Mouse (Mus musculus) liver, embryonic 15.5 days (tissue): ENCODE measurements around the gene Fsd1. TPM values are rescaled to one million over a fixed set of nuclear protein-coding genes. Genes with fewer than 3 reads are reported as not detected.

Source experiments
- ATAC-seq: fragments of 200-750 bp; cut with Nextera tagmentation; 2 replicates; pipeline ENCODE4 v1.8.0; 2017; ENCODE audit warnings: moderate number of reproducible peaks, mild to moderate bottlenecking, moderate library complexity; ENCODE audit not compliant: insufficient read depth
- H3K27ac ChIP-seq: fragments of 300-500 bp; sonication (generic); replicated peaks from 2 replicates; pipeline ENCODE4 v1.5.1; 2015; ENCODE audit warnings: mild to moderate bottlenecking, inconsistent platforms
- H3K27me3 ChIP-seq: fragments of 300-500 bp; sonication (generic); 2 replicates; pipeline ENCODE4 v1.6.1; 2015; ENCODE audit warnings: mild to moderate bottlenecking, inconsistent platforms
- H3K36me3 ChIP-seq: fragments of 300-500 bp; sonication (generic); replicated peaks from 2 replicates; pipeline ENCODE4 v1.6.1; 2015; ENCODE audit warnings: moderate library complexity, mild to moderate bottlenecking, inconsistent platforms
- H3K4me1 ChIP-seq: fragments of 300-500 bp; sonication (generic); replicated peaks from 2 replicates; pipeline ENCODE4 v1.6.1; 2015; ENCODE audit warnings: inconsistent platforms
- H3K4me2 ChIP-seq: fragments of 300-500 bp; sonication (generic); 2 replicates; pipeline ENCODE4 v1.6.1; 2015; ENCODE audit warnings: moderate library complexity, mild to moderate bottlenecking, inconsistent platforms
- H3K4me3 ChIP-seq: fragments of 300-500 bp; sonication (generic); replicated peaks from 2 replicates; pipeline ENCODE4 v1.5.1; 2015; ENCODE audit warnings: mild to moderate bottlenecking, inconsistent platforms
- H3K9ac ChIP-seq: fragments of 300-500 bp; sonication (generic); 2 replicates; pipeline ENCODE4 v1.6.1; 2015; ENCODE audit warnings: moderate library complexity, mild to moderate bottlenecking, inconsistent platforms
- H3K9me3 ChIP-seq: fragments of 300-500 bp; sonication (generic); replicated peaks from 2 replicates; pipeline ENCODE4 v1.6.1; 2016; ENCODE audit warnings: inconsistent platforms
- WGBS: fragments of 180-500 bp; shearing (Covaris S2); methylation state at CpG from one replicate; pipeline ENCODE4 v1.1.7; 2015; ENCODE audit warnings: mixed read lengths; ENCODE audit not compliant: insufficient replicate concordance; 5-methylcytosine and 5-hydroxymethylcytosine counted together
- polyA plus RNA-seq: library from polyadenylated mRNA; unstranded; fragments of >200 nt; fragmentation: Nextera tagmentation; extraction: Ambion mirVana; gene quantifications from 2 replicates; pipeline ENCODE4 v1.2.1, GENCODE M21; 2015

Gene Fsd1
- polyA plus RNA-seq, 1 experiment from 2014 or later = 0.13 TPM

DNA sequence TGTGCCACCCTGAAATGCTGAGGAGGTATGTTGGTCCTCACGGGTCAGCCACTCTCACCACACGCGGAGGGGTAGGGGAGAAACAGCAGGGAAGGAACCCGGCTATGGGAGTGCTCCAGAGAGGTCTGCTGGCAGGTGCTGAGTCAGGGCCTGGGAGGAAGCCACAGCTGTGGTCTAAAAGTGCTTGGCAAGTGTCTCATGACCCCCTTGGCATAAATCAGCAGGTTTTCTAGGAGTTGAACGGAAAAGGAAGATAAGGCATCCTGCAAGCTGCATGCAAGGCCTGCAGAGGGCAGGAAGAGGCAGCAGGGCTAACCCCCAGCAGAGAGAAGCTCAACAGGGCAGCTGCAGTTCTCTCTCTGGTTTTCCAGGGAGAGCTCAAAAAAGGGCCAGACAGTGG, 44.6 kb downstream of the Fsd1 start:
- no peak overlapping the region; the same call in 1 of the 2 replicates for H3K27ac ChIP-seq
- H3K36me3 ChIP-seq = peaks cover 50% of the 10 kb centered on the region
- H3K4me1 ChIP-seq = peaks cover 79% of the 10 kb centered on the region
- no peak overlapping the region for H3K4me2 ChIP-seq
- no peaks in the 10 kb centered on the region for H3K27me3 ChIP-seq
- ATAC-seq = peak; percentile 32; the same call in 1 of the 2 replicates
- H3K4me3 ChIP-seq = no peak overlapping the region
- WGBS = 24% methylated on average over 5 of the region's 5 CpGs
- H3K9me3 ChIP-seq = no peaks in the 10 kb centered on the region
- H3K9ac ChIP-seq = no peak overlapping the region

DNA sequence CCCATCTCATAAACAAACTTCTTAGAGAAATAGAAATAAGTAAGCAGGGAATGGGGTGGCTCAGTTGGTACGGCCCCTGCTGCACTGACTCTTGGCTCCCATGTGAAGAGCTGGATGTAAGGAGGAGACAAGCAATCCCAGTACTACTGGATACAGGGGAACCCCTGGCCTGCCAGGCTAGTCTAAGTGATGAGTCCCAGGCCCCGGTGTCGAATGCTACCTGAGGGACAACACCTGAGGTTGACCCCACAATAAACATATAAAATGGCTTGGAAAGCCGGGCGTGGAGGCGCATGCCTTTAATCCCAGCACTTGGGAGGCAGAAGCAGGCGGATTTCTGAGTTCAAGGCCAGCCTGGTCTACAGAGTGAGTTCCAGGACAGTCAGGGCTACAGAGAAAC, 45.1 kb downstream of the Fsd1 start:
- WGBS = 80% methylated on average over 7 of the region's 7 CpGs
- no peak overlapping the region for H3K4me3 ChIP-seq
- H3K27me3 ChIP-seq = no peaks in the 10 kb centered on the region
- no peak overlapping the region for H3K9ac ChIP-seq
- peaks cover 50% of the 10 kb centered on the region for H3K36me3 ChIP-seq
- no peaks in the 10 kb centered on the region for H3K9me3 ChIP-seq
- H3K4me1 ChIP-seq = peaks cover 74% of the 10 kb centered on the region
- no peak for ATAC-seq
- no peak overlapping the region for H3K4me2 ChIP-seq
- no peak overlapping the region for H3K27ac ChIP-seq

DNA sequence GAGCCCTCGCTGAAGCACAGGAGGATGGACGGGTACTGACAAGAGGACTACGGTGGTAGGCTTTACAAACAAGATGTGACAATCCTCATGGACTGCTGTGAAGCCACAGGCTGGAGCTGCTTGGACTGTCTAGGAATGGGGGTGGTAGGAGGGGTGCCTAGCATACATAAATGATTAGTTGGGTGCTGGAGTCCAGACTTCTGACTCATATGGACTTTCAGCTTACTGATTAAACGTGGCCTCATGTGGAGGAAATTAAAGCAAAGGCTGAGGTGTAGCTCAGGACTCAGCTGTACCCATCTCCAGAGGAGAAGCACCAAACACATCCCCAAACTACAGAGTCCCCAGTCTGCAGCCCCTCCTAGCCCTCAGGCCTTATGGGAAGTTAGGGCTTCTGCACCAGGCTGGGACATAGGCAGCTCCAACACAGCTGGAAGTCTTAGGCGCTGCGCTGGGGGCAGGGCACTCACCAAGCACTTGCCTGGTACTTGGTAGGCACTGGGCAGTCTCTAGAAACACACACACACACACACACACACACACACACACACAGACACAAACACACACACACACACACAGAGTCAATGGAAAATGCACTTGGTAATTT, 45.9 kb downstream of the Fsd1 start:
- H3K27ac ChIP-seq = peak overlapping the region; percentile 38
- WGBS = 62% methylated on average over 6 of the region's 6 CpGs
- H3K27me3 ChIP-seq = no peaks in the 10 kb centered on the region
- peak overlapping the region; percentile 18; the same call in 1 of the 2 replicates for H3K4me2 ChIP-seq
- H3K4me1 ChIP-seq = peaks cover 78% of the 10 kb centered on the region
- ATAC-seq = no peak
- no peaks in the 10 kb centered on the region for H3K9me3 ChIP-seq
- H3K4me3 ChIP-seq = no peak overlapping the region
- peaks cover 47% of the 10 kb centered on the region for H3K36me3 ChIP-seq
- peak overlapping the region; percentile 11; the same call in 1 of the 2 replicates for H3K9ac ChIP-seq

DNA sequence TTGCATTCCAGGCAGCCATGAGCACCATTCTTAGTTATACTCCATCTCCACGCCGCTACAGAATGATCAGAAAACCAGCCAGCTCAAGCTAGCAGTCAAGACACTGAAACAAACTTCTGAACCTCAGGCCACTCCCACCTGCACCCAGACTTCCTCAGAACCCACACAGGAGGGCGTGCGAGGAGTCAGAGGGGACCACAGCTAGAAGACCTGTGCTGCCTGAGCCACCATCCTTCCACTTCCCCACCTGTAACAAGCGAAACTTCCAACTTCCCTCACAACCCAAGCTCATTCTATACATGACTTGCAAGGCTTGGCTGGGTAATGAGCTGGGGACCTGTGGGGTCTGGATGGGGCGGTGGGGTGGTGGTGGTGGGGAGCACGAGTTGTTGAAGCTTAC, 46.5 kb downstream of the Fsd1 start:
- H3K4me3 ChIP-seq = no peak overlapping the region
- no peak overlapping the region for H3K9ac ChIP-seq
- peak overlapping the region; percentile 18 for H3K4me2 ChIP-seq
- no peak for ATAC-seq
- no peaks in the 10 kb centered on the region for H3K27me3 ChIP-seq
- 55% methylated on average over 7 of the region's 7 CpGs for WGBS
- peaks cover 78% of the 10 kb centered on the region for H3K4me1 ChIP-seq
- peak overlapping the region; percentile 38 for H3K27ac ChIP-seq
- peaks cover 47% of the 10 kb centered on the region for H3K36me3 ChIP-seq
- no peaks in the 10 kb centered on the region for H3K9me3 ChIP-seq

DNA sequence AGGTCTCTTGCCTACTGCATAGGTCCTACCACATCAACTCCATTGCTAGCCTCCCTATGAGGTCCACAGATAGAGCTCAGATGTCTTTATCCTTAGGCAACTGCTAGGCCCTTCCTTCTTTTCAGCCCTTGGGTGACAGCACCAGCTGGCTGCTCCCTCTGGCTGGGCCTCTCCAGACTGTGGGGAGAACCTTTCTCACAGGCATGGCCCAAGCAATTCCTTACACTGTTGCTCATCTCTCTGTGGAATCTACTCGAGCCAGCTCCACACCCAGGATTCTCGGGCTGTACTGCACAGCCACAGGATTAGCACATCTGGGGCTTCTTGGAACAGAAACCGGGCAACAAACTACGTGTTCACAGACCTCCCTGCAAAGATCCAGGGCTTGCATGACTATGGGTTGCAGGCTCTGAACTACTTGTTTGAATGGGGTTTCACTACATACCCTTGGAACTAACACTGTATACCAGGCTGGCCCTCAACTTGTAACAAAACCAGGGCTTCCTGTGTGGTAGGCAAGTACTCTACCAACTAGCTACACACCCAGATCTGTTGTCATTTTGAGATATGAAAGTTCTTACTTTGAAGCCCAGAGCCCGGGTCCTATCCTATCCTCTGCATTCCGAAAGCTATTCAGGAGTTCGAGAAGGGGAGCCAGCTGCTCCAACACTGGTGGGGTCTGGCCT, 47.9 kb downstream of the Fsd1 start:
- 0 out of 2 replicates have a peak overlapping the region, but pooled peaks have one; percentile 97 for H3K9ac ChIP-seq
- H3K36me3 ChIP-seq = peaks cover 37% of the 10 kb centered on the region
- no peaks in the 10 kb centered on the region for H3K9me3 ChIP-seq
- peak overlapping the region; percentile 91 for H3K4me3 ChIP-seq
- peaks cover 74% of the 10 kb centered on the region for H3K4me1 ChIP-seq
- H3K4me2 ChIP-seq = peak overlapping the region; percentile 71
- H3K27ac ChIP-seq = 0 out of 2 replicates have a peak overlapping the region, but pooled peaks have one; percentile 68
- no peak for ATAC-seq
- WGBS = 64% methylated on average over 7 of the region's 7 CpGs
- H3K27me3 ChIP-seq = no peaks in the 10 kb centered on the region

DNA sequence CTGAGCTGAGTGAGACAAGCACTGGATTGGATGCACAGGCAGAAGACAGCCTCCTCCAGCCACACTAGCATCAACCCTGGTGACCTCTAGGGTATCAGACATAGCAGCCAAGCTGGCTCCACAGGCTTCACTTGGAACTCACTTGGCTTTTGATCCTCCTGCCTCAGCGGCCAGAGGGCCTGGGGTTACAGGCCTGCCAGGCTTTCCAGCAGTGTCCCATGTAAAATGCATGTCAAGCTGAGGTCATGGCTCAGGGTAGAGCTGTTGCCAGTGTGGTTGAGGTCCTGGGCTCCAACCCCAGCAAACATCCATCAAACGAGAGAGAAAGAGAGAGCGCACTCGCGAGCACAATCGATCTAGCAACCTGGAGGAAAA, 48.4 kb downstream of the Fsd1 start:
- no peaks in the 10 kb centered on the region for H3K9me3 ChIP-seq

DNA sequence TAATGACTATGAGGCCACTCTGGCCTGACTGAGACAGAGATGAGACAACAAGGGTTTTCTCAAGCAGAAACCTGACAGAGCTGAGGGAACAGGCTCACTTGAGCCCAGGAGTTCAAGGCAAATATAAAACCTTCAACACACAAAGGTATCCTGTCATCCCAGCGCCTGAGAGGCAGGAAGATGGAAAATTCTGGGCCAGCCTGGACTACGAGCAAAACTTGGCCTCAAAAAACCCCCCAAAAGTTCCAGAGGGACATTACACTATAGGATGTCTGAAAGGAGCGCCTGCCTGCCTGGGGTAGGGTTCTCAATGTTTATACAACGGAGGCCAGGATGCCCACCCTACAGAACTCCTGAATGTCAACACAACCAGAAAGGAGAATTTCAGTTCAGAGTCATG, 48.9 kb downstream of the Fsd1 start:
- Histone ChIP-seq H3K4me1 (peaks cover 68% of the 10 kb centered on the region), H3K4me3 (peak overlapping the region; percentile 91), H3K9ac (peak overlapping the region; percentile 97; the same call in 1 of the 2 replicates), H3K9me3 (no peaks in the 10 kb centered on the region), H3K36me3 (peaks cover 29% of the 10 kb centered on the region), H3K27ac (peak overlapping the region; percentile 68), H3K4me2 (peak overlapping the region; percentile 71), H3K27me3 (no peaks in the 10 kb centered on the region)
- 63% methylated on average over 4 of the region's 4 CpGs for WGBS
- ATAC-seq = no peak

More for the DNA sequence above, 48.4 kb downstream of the Fsd1 start:
- Histone ChIP-seq H3K36me3 (peaks cover 32% of the 10 kb centered on the region), H3K27me3 (no peaks in the 10 kb centered on the region), H3K9ac (peak overlapping the region; percentile 97; the same call in 1 of the 2 replicates), H3K4me1 (peaks cover 73% of the 10 kb centered on the region), H3K4me2 (peak overlapping the region; percentile 71), H3K4me3 (peak overlapping the region; percentile 91), H3K27ac (peak overlapping the region; percentile 68; the same call in 1 of the 2 replicates)
- WGBS = 83% methylated on average over 6 of the region's 6 CpGs
- no peak for ATAC-seq

DNA sequence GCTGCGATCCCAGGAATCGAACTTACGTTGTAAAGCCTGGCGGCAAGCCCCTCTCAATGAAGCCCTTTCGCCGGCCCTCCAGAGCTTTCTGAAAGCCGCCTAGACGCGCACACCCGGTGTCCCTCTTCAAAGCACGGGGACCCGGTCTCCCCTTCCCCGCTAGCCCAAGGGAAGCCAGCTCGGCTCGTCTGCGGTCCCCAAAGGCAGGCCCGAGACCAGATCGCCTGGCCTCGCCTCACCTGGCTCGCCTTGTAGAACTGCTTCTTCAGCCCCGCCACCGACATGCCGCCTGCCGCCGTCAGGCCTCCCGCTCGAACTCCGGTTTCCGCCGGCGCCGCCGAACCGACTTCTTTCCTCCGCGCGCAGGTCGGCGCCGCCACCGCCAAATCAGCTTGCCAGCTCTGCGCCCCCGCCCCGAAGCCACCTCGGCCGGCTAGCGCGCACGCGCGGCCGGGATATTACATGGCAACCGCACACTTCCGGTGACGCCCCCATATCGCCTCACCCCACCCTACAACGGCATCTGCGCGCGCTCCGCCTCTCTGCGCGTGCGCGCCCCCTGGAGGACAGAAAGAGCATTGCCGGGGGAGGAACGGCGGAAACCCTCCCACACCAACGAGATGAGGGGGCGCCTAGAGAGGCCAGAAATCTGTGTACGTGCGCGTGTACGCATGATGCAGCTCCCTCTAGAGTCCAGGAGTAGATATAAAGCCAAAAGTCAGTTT, 50.0 kb downstream of the Fsd1 start, which contains the start of gene Sh3gl1:
Sh3gl1 (minus strand) TSS at position 460 of the 725 bp plus-strand sequence.
- under 1% methylated on average over 74 of the region's 74 CpGs for WGBS
- Histone ChIP-seq H3K9me3 (no peaks in the 10 kb centered on the region), H3K4me1 (peaks cover 63% of the 10 kb centered on the region), H3K4me3 (peak within 1 kb of the TSS; percentile 91), H3K36me3 (peaks cover 22% of the 10 kb centered on the region; the same call in 1 of the 2 replicates), H3K9ac (peak within 1 kb of the TSS; percentile 97), H3K4me2 (peak within 1 kb of the TSS; percentile 71), H3K27me3 (no peaks in the 10 kb centered on the region), H3K27ac (peak within 1 kb of the TSS; percentile 92)
- peak; percentile 88 for ATAC-seq

DNA sequence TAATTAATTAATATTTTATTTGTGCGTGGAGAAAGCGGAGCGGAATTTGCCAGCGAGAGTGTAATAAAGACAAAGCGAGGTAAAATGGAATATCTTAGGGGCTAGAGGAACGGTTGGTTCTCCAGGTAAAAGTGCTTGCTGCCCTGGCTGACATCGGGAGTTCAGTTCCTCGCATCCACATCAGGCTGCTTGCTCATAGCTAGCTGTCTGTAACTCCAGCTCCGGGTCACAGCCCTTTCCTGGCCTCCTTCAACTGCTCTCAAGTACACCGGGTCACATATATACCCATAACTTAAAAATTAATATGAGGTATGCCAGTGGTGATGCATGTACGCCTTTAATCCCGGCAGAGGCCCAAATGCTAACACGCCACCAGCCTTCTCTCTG, 50.6 kb downstream of the Fsd1 start:
- no peak for ATAC-seq
- H3K4me3 ChIP-seq = peak overlapping the region; percentile 91
- peaks cover 63% of the 10 kb centered on the region for H3K4me1 ChIP-seq
- peak overlapping the region; percentile 71 for H3K4me2 ChIP-seq
- H3K27me3 ChIP-seq = no peaks in the 10 kb centered on the region
- WGBS = 35% methylated on average over 13 of the region's 13 CpGs
- peak overlapping the region; percentile 29 for H3K27ac ChIP-seq
- no peaks in the 10 kb centered on the region for H3K9me3 ChIP-seq
- H3K36me3 ChIP-seq = peaks cover 21% of the 10 kb centered on the region; the same call in 1 of the 2 replicates
- no peak overlapping the region for H3K9ac ChIP-seq

DNA sequence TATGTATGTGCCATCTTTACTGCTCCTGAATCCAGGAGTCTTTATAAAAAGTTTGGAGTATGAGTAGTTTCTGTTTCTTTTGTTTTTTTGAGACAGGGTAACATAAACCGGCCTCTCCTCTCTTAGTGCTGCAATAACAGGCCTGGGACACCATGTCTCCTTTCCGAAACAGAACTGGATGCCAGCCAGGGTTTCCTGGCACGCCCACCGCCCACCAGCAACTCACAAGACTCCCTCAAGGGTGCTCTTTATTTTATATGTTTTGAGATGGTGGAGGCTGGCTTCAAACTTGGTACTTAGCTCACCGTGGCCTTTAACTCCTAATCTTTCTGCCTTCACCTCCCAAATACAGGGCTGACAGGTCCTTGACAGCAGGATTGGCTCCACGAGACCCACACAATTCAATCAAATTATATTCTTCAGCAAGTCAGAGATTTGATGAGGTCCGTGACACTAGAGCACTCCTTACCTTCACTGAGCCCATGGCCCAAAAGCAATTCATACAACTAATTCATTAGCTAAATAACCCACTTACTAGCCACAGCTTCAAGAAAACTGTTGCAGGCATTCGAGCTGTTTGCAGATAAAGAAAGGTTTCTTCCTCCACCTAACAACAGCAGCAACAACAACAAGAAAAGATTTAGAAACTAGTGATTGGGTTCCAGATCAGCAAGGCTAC, 52.4 kb downstream of the Fsd1 start:
- peaks cover 27% of the 10 kb centered on the region for H3K36me3 ChIP-seq
- peaks cover 63% of the 10 kb centered on the region for H3K4me1 ChIP-seq
- H3K4me2 ChIP-seq = no peak overlapping the region
- no peak overlapping the region for H3K4me3 ChIP-seq
- WGBS = 74% methylated on average over 8 of the region's 8 CpGs
- H3K27me3 ChIP-seq = no peaks in the 10 kb centered on the region
- no peak for ATAC-seq
- no peak overlapping the region for H3K9ac ChIP-seq
- H3K27ac ChIP-seq = no peak overlapping the region
- H3K9me3 ChIP-seq = no peaks in the 10 kb centered on the region
